Mouse (Mus musculus): ENCODE results near the gene Syk.

GRCm38 (mm10) chr13:52561367-52562165, 21.4 kb upstream of the Syk start:
- no peak for TF ChIP-seq CTCF (IDR thresholded peaks at IDR 0.05; ENCODE audit: low read depth, low read length)
- TF ChIP-seq POLR2A (IDR thresholded peaks at IDR 0.05; ENCODE audit: extremely low read depth, insufficient read depth, low read length): no peak

All from liver, adult 2 months (tissue).